ENCODE assay signal across 20 mouse cellular contexts in the genomic region with DNA sequence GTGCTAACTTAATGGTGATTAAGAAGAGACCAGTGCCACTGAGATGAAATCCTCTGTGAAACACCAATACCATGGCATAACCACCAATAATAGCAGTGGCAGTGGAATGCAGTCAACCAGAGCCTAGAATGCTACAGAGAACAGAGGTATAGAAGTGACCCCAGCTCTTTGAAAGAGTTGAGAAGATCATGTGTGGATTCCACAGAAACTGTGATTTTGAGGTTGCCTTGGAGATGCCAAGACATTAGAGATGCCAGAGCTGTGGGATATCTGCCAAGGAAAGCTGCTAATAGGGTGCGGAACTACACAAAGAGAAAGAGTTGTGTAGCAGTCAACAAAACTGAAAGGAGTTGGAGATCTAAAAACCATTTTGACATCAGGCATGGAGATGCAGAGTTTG.
DNase-seq lines count a peak whose midpoint lies in the region; ATAC-seq and TF ChIP-seq lines count a peak whose summit lies in the region.
"Had no signal": no experiment of that assay in that cellular context is flagged by ENCODE, and none has a peak within 500 bp of the region (broad histone marks: within the 10 kb centered on the region; RNA-seq: fewer than 3 reads in every experiment).

No protein-coding gene starts in this region.

- no peak for DNase-seq in hindbrain, embryonic 11.5 days (ENCODE audit: low spot score)
- no peak for DNase-seq in neural tube, embryonic 10.5 days (ENCODE audit: extremely low spot score, low spot score)
- peak; percentile 39 for DNase-seq in midbrain, postnatal 0 days (ENCODE audit: low spot score)
- DNase-seq in liver, postnatal 0 days, result no peak
- DNase-seq: adrenal gland, postnatal 10 days; cerebellum, adult 11 months; kidney, adult 9 months; kidney, postnatal 25 days; lung, embryonic 14.5 days; right cerebral cortex, postnatal 25 days; thymus, postnatal 4 days had no signal

- no peak for TF ChIP-seq EP300 in liver, postnatal 0 days (IDR thresholded peaks at IDR 0.05; ENCODE audit: low read depth)

- WGBS in hindbrain, embryonic 13.5 days, result 77% methylated on average over 1 of the region's 1 CpGs
- WGBS in hindbrain, embryonic 11.5 days, result 77% methylated on average over 1 of the region's 1 CpGs
- 74% methylated on average over 1 of the region's 1 CpGs for WGBS in neural tube, embryonic 14.5 days
- WGBS in forebrain, embryonic 16.5 days, result 27% methylated on average over 1 of the region's 1 CpGs
- WGBS in midbrain, postnatal 0 days, result 67% methylated on average over 1 of the region's 1 CpGs
- 80% methylated on average over 1 of the region's 1 CpGs for WGBS in liver, postnatal 0 days (ENCODE audit: insufficient replicate concordance)

- no peak overlapping the region for H3K4me3 ChIP-seq in hindbrain, embryonic 13.5 days
- no peak overlapping the region for H3K4me3 ChIP-seq in hindbrain, embryonic 11.5 days (ENCODE audit: low read depth, low read length)
- no peak overlapping the region for H3K4me3 ChIP-seq in neural tube, embryonic 14.5 days (ENCODE audit: low read depth, low read length)
- no peak overlapping the region for H3K4me3 ChIP-seq in forebrain, embryonic 16.5 days (replicated peaks; ENCODE audit: low read length)
- H3K4me3 ChIP-seq in midbrain, postnatal 0 days (ENCODE audit: low read depth, low read length), result no peak overlapping the region
- no peak overlapping the region for H3K4me3 ChIP-seq in liver, postnatal 0 days (ENCODE audit: low read depth, low read length)
- H3K4me3 ChIP-seq: heart, embryonic 13.5 days; limb, embryonic 12.5 days; liver, embryonic 12.5 days had no signal

- ATAC-seq in hindbrain, embryonic 13.5 days (ENCODE audit: low FRiP score), result peak; percentile 76; the same call in 1 of the 2 replicates
- no peak for ATAC-seq in hindbrain, embryonic 11.5 days (ENCODE audit: low FRiP score)
- ATAC-seq in neural tube, embryonic 14.5 days (ENCODE audit: low read depth), result peak; percentile 41; the same call in 1 of the 2 replicates
- peak; percentile 82 for ATAC-seq in forebrain, embryonic 16.5 days
- no peak; the same call in 1 of the 2 replicates for ATAC-seq in midbrain, postnatal 0 days (ENCODE audit: low FRiP score)
- ATAC-seq in liver, postnatal 0 days, result no peak
- ATAC-seq: activated CD4-positive, CD25-positive, alpha-beta regulatory T cell, adult 4 months; liver, embryonic 12.5 days; Patski had no signal

- H3K4me2 ChIP-seq in hindbrain, embryonic 13.5 days, result no peak overlapping the region
- no peak overlapping the region for H3K4me2 ChIP-seq in hindbrain, embryonic 11.5 days (replicated peaks; ENCODE audit: low read depth, low read length)
- H3K4me2 ChIP-seq in neural tube, embryonic 14.5 days (ENCODE audit: low read depth, low read length), result no peak overlapping the region
- H3K4me2 ChIP-seq in forebrain, embryonic 16.5 days (ENCODE audit: low read length), result no peak overlapping the region
- no peak overlapping the region for H3K4me2 ChIP-seq in midbrain, postnatal 0 days (ENCODE audit: low read depth, low read length, poor library complexity, severe bottlenecking)
- no peak overlapping the region for H3K4me2 ChIP-seq in liver, postnatal 0 days (ENCODE audit: low read depth, low read length)
- H3K4me2 ChIP-seq: heart, embryonic 13.5 days; limb, embryonic 12.5 days; liver, embryonic 12.5 days; lung, embryonic 14.5 days had no signal

- H3K9me3 ChIP-seq in hindbrain, embryonic 13.5 days, result no peaks in the 10 kb centered on the region
- no peaks in the 10 kb centered on the region for H3K9me3 ChIP-seq in hindbrain, embryonic 11.5 days (ENCODE audit: control insufficient read depth, low read length)
- no peaks in the 10 kb centered on the region for H3K9me3 ChIP-seq in neural tube, embryonic 14.5 days (ENCODE audit: control insufficient read depth, low read length)
- no peaks in the 10 kb centered on the region for H3K9me3 ChIP-seq in forebrain, embryonic 16.5 days (ENCODE audit: control insufficient read depth, low read length)
- H3K9me3 ChIP-seq in midbrain, postnatal 0 days (ENCODE audit: low read length), result no peaks in the 10 kb centered on the region
- no peaks in the 10 kb centered on the region for H3K9me3 ChIP-seq in liver, postnatal 0 days (ENCODE audit: low read length)
- H3K9me3 ChIP-seq: heart, embryonic 13.5 days; limb, embryonic 12.5 days; liver, embryonic 12.5 days had no signal

- no peaks in the 10 kb centered on the region for H3K27me3 ChIP-seq in hindbrain, embryonic 13.5 days
- no peaks in the 10 kb centered on the region for H3K27me3 ChIP-seq in hindbrain, embryonic 11.5 days (ENCODE audit: control insufficient read depth, insufficient read depth, low read length)
- H3K27me3 ChIP-seq in neural tube, embryonic 14.5 days (ENCODE audit: control insufficient read depth, insufficient read depth, low read length), result no peaks in the 10 kb centered on the region
- H3K27me3 ChIP-seq in forebrain, embryonic 16.5 days (replicated peaks; ENCODE audit: control insufficient read depth, insufficient read depth, low read length), result no peaks in the 10 kb centered on the region
- H3K27me3 ChIP-seq in midbrain, postnatal 0 days (ENCODE audit: insufficient read depth, low read length), result no peaks in the 10 kb centered on the region
- H3K27me3 ChIP-seq in liver, postnatal 0 days (ENCODE audit: insufficient read depth, low read length), result no peaks in the 10 kb centered on the region
- H3K27me3 ChIP-seq: heart, embryonic 13.5 days; limb, embryonic 12.5 days; liver, embryonic 12.5 days; Patski had no signal

- H3K9ac ChIP-seq in hindbrain, embryonic 13.5 days, result no peak overlapping the region
- H3K9ac ChIP-seq in hindbrain, embryonic 11.5 days (ENCODE audit: low read depth, low read length), result no peak overlapping the region
- H3K9ac ChIP-seq in neural tube, embryonic 14.5 days (replicated peaks; ENCODE audit: low read depth, low read length), result no peak overlapping the region
- no peak overlapping the region for H3K9ac ChIP-seq in forebrain, embryonic 16.5 days (replicated peaks; ENCODE audit: low read depth, low read length)
- no peak overlapping the region for H3K9ac ChIP-seq in midbrain, postnatal 0 days (replicated peaks; ENCODE audit: low read length, poor library complexity, severe bottlenecking)
- no peak overlapping the region for H3K9ac ChIP-seq in liver, postnatal 0 days (replicated peaks)
- H3K9ac ChIP-seq: heart, embryonic 13.5 days; limb, embryonic 12.5 days; liver, embryonic 12.5 days; lung, embryonic 14.5 days had no signal

- TF ChIP-seq CTCF in midbrain, postnatal 0 days (IDR thresholded peaks at IDR 0.05), result no peak
- TF ChIP-seq CTCF in liver, postnatal 0 days (IDR thresholded peaks at IDR 0.05; ENCODE audit: low read depth), result no peak

- no peak overlapping the region for H3K27ac ChIP-seq in hindbrain, embryonic 13.5 days
- H3K27ac ChIP-seq in hindbrain, embryonic 11.5 days (ENCODE audit: low read depth, low read length), result no peak overlapping the region
- H3K27ac ChIP-seq in neural tube, embryonic 14.5 days (ENCODE audit: low read depth, low read length), result no peak overlapping the region
- H3K27ac ChIP-seq in forebrain, embryonic 16.5 days (ENCODE audit: low read length), result no peak overlapping the region
- no peak overlapping the region for H3K27ac ChIP-seq in midbrain, postnatal 0 days (ENCODE audit: low read depth, low read length)
- no peak overlapping the region for H3K27ac ChIP-seq in liver, postnatal 0 days (ENCODE audit: low read depth)
- H3K27ac ChIP-seq: heart, embryonic 13.5 days; limb, embryonic 12.5 days; liver, embryonic 12.5 days; macrophage had no signal

- no peaks in the 10 kb centered on the region for H3K4me1 ChIP-seq in hindbrain, embryonic 13.5 days (replicated peaks)
- H3K4me1 ChIP-seq in hindbrain, embryonic 11.5 days (replicated peaks; ENCODE audit: control insufficient read depth, insufficient read depth, low read length), result no peaks in the 10 kb centered on the region
- H3K4me1 ChIP-seq in neural tube, embryonic 14.5 days (ENCODE audit: control insufficient read depth, insufficient read depth, low read length), result no peaks in the 10 kb centered on the region
- H3K4me1 ChIP-seq in forebrain, embryonic 16.5 days (replicated peaks; ENCODE audit: control insufficient read depth, insufficient read depth, low read length), result no peaks in the 10 kb centered on the region
- H3K4me1 ChIP-seq in midbrain, postnatal 0 days (ENCODE audit: insufficient read depth, low read length), result no peaks in the 10 kb centered on the region
- H3K4me1 ChIP-seq in liver, postnatal 0 days (ENCODE audit: insufficient read depth), result no peaks in the 10 kb centered on the region
- H3K4me1 ChIP-seq: heart, embryonic 13.5 days; limb, embryonic 12.5 days; liver, embryonic 12.5 days had no signal

- no peaks in the 10 kb centered on the region for H3K36me3 ChIP-seq in hindbrain, embryonic 13.5 days
- H3K36me3 ChIP-seq in hindbrain, embryonic 11.5 days (ENCODE audit: control insufficient read depth, insufficient read depth, low read length), result no peaks in the 10 kb centered on the region
- no peaks in the 10 kb centered on the region for H3K36me3 ChIP-seq in neural tube, embryonic 14.5 days (ENCODE audit: control insufficient read depth, insufficient read depth, low read length)
- no peaks in the 10 kb centered on the region for H3K36me3 ChIP-seq in forebrain, embryonic 16.5 days (ENCODE audit: control insufficient read depth, insufficient read depth)
- H3K36me3 ChIP-seq in midbrain, postnatal 0 days (ENCODE audit: insufficient read depth, low read length), result no peaks in the 10 kb centered on the region
- no peaks in the 10 kb centered on the region for H3K36me3 ChIP-seq in liver, postnatal 0 days (replicated peaks; ENCODE audit: insufficient read depth, low read length)
- H3K36me3 ChIP-seq: heart, embryonic 13.5 days; limb, embryonic 12.5 days; liver, embryonic 12.5 days had no signal

Comparison
In these comparisons a context has a peak if more than half of its experiments do, and no peak if none do; other contexts are left out.
1. ATAC-seq: peak in hindbrain, embryonic 13.5 days (single experiment), neural tube, embryonic 14.5 days (single experiment) and forebrain, embryonic 16.5 days (single experiment); none in hindbrain, embryonic 11.5 days (single experiment), midbrain, postnatal 0 days (single experiment) and liver, postnatal 0 days (single experiment).